Mouse (Mus musculus) layer of hippocampus, postnatal 14 days (tissue): ENCODE data around the gene Kcnj3. TPM values are rescaled to one million over a fixed set of nuclear protein-coding genes. Genes with fewer than 3 reads are reported as not detected.
A peak's percentile ranks its signal among the peaks of the same experiment; 100 is the strongest.

Source experiments
- DNase-seq, 2 experiments: peaks; one replicate each; pipeline ENCODE4 v3.0.0; 2021 to 2022; ENCODE audit warnings: low spot score in 2 of 2, mixed read lengths in 1 of 2
- total RNA-seq, 2 experiments: library from RNA; stranded (reverse); gene quantifications; 2 replicates each; pipeline ENCODE4 v1.2.3; 2021

The Kcnj3 gene
- total RNA-seq, 2 experiments from 2014 or later: 76.3 to 89.1 TPM

- no peak for DNase-seq
Observed at GRCm38 (mm10) chr2:55503390-55504176, 67.8 kb downstream of the Kcnj3 start.

- no peak for DNase-seq
Observed at GRCm38 (mm10) chr2:55505712-55506111, 69.9 kb downstream of the Kcnj3 start.

DNA sequence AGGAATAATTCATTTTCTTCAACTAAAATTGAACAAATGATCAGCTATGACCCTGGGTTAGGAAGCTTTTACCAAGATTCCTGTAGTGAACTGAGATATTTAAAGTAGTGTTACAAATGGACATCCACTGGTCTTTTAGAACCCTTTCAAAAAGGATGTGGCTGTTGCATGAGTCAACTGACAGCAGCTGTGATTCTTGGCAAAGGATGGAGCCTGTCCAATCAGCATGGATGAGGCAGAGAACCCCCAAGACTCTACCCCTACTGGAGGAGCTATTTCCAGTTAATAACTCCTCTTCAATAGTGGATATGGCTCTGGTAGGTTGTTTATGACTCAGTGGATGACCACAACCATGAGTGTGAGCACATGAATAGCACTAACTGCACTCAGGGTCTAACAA, 81.5 kb downstream of the Kcnj3 start:
- DNase-seq: no peak

- peak; percentile 22 to 45 for DNase-seq
Observed at GRCm38 (mm10) chr2:55532738-55533491, 97.1 kb downstream of the Kcnj3 start.

GRCm38 (mm10) chr2:55534946-55535345, 99.2 kb downstream of the Kcnj3 start:
- no peak for DNase-seq

GRCm38 (mm10) chr2:55535482-55535881, 99.7 kb downstream of the Kcnj3 start:
- no peak for DNase-seq

- DNase-seq: no peak
Observed at GRCm38 (mm10) chr2:55547612-55548011, 111.8 kb downstream of the Kcnj3 start.

GRCm38 (mm10) chr2:55558368-55558985, 122.7 kb downstream of the Kcnj3 start:
- DNase-seq: no peak

- no peak for DNase-seq
Observed at GRCm38 (mm10) chr2:55569291-55569690, 133.5 kb downstream of the Kcnj3 start.

GRCm38 (mm10) chr2:55571425-55571824, 135.7 kb downstream of the Kcnj3 start:
- DNase-seq: no peak

DNA sequence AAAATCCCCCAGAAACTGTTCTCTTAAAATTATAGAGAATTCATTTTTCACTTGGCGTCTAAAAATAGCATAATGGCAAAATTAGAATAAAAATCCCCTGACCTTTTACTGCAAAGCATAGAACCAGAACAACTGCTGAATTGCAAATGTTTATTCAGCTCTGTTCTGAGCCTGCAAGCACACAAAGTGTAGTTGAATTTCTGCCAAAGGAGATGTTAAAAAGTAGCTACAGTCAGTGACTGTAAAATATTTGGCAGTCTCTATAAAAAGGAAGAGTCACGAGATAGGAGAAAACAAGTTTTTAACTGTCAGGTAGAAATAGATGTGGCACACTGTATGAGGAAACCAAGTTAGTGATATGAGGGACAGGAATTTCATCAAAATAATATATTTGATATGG, 144.5 kb downstream of the Kcnj3 start:
- peak in 1 of 2 experiments; percentile 41 for DNase-seq

- DNase-seq: peak in 1 of 2 experiments; percentile 41
Observed at GRCm38 (mm10) chr2:55591226-55591988, 155.6 kb downstream of the Kcnj3 start.
